Mouse (Mus musculus) forebrain, embryonic 15.5 days (tissue): ENCODE measurements around the gene Gm45213. TPM values are rescaled to one million over a fixed set of nuclear protein-coding genes. Genes with fewer than 3 reads are reported as not detected.

Experiments
- ATAC-seq: fragments of 200-750 bp; cut with Nextera tagmentation; replicated peaks from 2 replicates; pipeline ENCODE4 v1.8.0; 2017; ENCODE audit warnings: mild to moderate bottlenecking, moderate TSS enrichment, moderate library complexity
- H3K27ac ChIP-seq: fragments of 300-500 bp; sonication (generic); replicated peaks from 2 replicates; pipeline ENCODE4 v1.5.1; 2015; ENCODE audit warnings: mild to moderate bottlenecking, inconsistent platforms
- H3K27me3 ChIP-seq: fragments of 300-500 bp; sonication (generic); 2 replicates; pipeline ENCODE4 v1.6.1; 2015; ENCODE audit warnings: inconsistent platforms
- H3K36me3 ChIP-seq: fragments of 300-500 bp; sonication (generic); 2 replicates; pipeline ENCODE4 v1.6.1; 2015; ENCODE audit warnings: mild to moderate bottlenecking, inconsistent platforms
- H3K4me1 ChIP-seq: fragments of 300-500 bp; sonication (generic); 2 replicates; pipeline ENCODE4 v1.6.1; 2015; ENCODE audit warnings: inconsistent platforms
- H3K4me2 ChIP-seq: fragments of 300-500 bp; sonication (generic); replicated peaks from 2 replicates; pipeline ENCODE4 v1.6.1; 2015; ENCODE audit warnings: mild to moderate bottlenecking, inconsistent platforms
- H3K4me3 ChIP-seq: fragments of 300-500 bp; sonication (generic); 2 replicates; pipeline ENCODE4 v1.5.1; 2015; ENCODE audit warnings: mild to moderate bottlenecking, inconsistent platforms
- H3K9ac ChIP-seq: fragments of 300-500 bp; sonication (generic); replicated peaks from 2 replicates; pipeline ENCODE4 v1.6.1; 2015; ENCODE audit warnings: mild to moderate bottlenecking, inconsistent platforms
- H3K9me3 ChIP-seq: fragments of 300-500 bp; sonication (generic); 2 replicates; pipeline ENCODE4 v1.6.1; 2016; ENCODE audit warnings: inconsistent platforms
- WGBS: fragments of 180-500 bp; shearing (Covaris S2); methylation state at CpG from one replicate; pipeline ENCODE4 v1.1.7; 2015; ENCODE audit warnings: mixed read lengths; 5-methylcytosine and 5-hydroxymethylcytosine counted together
- polyA plus RNA-seq: library from polyadenylated mRNA; unstranded; fragments of >200 nt; fragmentation: Nextera tagmentation; extraction: Ambion mirVana; gene quantifications from 2 replicates; pipeline ENCODE4 v1.2.1, GENCODE M21; 2015

The Gm45213 gene
- polyA plus RNA-seq, 1 experiment from 2014 or later: not detected

DNA sequence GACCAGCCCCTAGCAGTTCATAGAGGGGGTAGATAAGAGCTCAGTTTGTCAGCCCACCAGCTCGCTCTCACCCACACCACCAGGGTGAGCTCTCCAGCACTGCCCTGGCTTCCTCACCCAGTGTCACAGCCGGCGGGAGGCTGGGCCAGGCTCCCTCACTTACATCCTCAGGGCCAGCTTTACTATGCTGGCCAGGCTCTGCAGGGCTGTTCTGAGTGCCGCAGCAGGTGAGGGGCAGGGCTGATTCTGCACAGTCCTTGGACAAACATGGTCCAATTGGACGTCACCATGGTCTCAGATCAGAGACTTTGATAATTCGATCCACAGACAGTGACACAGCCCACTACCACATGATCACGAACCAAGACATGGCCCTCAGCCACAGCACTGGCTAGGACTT lies 48.2 kb downstream of the Gm45213 start:
- Histone ChIP-seq H3K27ac (no peak overlapping the region), H3K4me1 (no peaks in the 10 kb centered on the region), H3K36me3 (peaks cover 47% of the 10 kb centered on the region), H3K27me3 (no peaks in the 10 kb centered on the region), H3K9ac (no peak overlapping the region), H3K9me3 (no peaks in the 10 kb centered on the region), H3K4me2 (no peak overlapping the region), H3K4me3 (no peak overlapping the region)
- 0 out of 2 replicates have a peak, but pooled peaks have one; percentile 32 for ATAC-seq
- whole genome bisulfite sequencing: 88% methylated on average over 7 of the region's 7 CpGs

DNA sequence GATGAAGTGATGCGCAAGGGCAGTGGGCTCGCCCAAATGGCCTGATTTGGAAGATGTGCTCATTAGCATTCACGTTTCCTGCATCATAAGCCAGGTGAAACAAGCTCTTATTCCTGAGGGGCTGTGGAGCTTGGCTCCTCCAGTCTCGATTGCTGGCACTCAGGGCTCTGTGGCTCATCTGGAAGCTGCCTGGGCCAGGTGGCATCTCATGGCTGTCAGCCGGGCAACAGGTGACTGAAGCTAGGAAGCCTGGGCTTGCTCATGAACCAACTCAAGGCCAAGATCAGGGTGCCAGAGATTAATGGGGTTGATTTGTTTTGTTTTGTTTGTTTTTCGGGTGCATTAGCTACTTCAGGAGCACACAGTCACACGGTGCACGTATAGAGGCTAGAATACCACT lies 49.3 kb downstream of the Gm45213 start:
- ATAC-seq: no peak
- Histone ChIP-seq H3K4me1 (no peaks in the 10 kb centered on the region), H3K27me3 (no peaks in the 10 kb centered on the region), H3K27ac (no peak overlapping the region), H3K9me3 (no peaks in the 10 kb centered on the region), H3K4me2 (no peak overlapping the region), H3K9ac (no peak overlapping the region), H3K36me3 (peaks cover 36% of the 10 kb centered on the region), H3K4me3 (no peak overlapping the region)
- 89% methylated on average over 8 of the region's 8 CpGs for WGBS

DNA sequence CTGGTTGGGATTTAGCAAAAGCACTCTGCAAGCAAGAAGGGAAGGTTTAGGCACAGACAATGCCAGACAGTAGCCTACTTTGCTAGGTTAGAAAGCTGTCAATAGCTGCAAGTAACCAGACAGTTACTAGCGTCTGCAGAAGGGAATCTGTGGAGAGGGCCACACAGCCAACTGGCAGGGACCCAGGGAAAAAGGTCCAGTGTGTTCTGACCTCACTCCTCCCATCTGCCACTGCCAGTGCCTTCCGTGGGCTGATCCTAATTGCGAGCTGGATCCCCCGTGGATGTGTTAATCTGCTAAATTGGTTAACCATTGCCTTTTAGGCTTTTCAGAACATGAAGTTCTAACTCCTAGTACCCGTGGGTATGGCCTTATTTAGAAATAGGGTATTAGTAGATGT lies 50.7 kb downstream of the Gm45213 start:
- Histone ChIP-seq H3K36me3 (peaks cover 22% of the 10 kb centered on the region), H3K4me3 (no peak overlapping the region), H3K27me3 (no peaks in the 10 kb centered on the region), H3K4me1 (no peaks in the 10 kb centered on the region), H3K4me2 (no peak overlapping the region), H3K9ac (no peak overlapping the region), H3K9me3 (no peaks in the 10 kb centered on the region), H3K27ac (no peak overlapping the region)
- ATAC-seq: no peak
- WGBS: 60% methylated on average over 5 of the region's 5 CpGs

DNA sequence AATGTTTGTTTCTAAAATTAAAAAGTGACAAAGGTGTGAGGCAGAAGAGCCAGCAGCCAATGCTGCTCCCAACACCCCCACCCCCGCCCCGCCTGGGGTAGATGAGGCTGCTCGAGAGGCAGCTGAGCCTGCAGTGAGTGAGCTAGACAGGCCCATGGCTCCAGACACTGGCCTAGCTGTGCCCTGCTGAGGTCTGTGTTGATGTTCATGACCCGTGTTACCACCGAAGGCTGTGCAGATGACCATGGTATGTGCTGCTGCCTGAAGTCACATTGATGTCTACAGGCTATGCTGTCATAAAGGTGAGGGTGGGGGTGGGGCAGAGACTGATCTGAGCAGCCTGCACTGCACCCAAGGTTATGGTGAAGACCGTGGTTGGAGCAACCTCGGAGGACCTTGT lies 55.4 kb downstream of the Gm45213 start:
- no peak overlapping the region for H3K4me3 ChIP-seq
- no peaks in the 10 kb centered on the region for H3K27me3 ChIP-seq
- no peak overlapping the region for H3K9ac ChIP-seq
- 84% methylated on average over 7 of the region's 7 CpGs for WGBS
- no peak overlapping the region for H3K27ac ChIP-seq
- no peak for ATAC-seq
- no peaks in the 10 kb centered on the region for H3K4me1 ChIP-seq
- H3K4me2 ChIP-seq: no peak overlapping the region
- no peaks in the 10 kb centered on the region for H3K9me3 ChIP-seq
- H3K36me3 ChIP-seq: no peaks in the 10 kb centered on the region

DNA sequence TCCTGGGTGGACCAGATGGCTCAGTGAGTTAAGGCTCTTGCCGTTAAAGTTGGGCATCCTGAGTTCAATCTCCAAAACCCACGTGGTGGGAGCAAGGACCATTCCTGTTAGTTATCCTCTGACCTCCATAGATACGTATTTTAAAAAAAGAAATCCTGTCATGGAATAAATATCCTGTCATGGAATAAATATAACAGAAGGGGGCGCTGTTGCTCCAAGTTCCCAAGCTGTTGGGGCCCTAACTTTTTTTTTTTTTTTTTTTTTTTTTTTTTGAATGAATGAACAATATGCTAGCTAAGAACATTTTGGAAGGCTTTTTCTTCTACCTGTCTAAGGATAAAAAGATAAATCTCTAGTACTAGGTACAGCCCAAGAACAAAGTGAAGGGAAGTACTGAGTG lies 58.5 kb downstream of the Gm45213 start:
- H3K9ac ChIP-seq: no peak overlapping the region
- no peaks in the 10 kb centered on the region for H3K27me3 ChIP-seq
- WGBS: 7% methylated on average over 4 of the region's 4 CpGs
- no peak overlapping the region for H3K4me3 ChIP-seq
- H3K36me3 ChIP-seq: no peaks in the 10 kb centered on the region
- H3K4me1 ChIP-seq: no peaks in the 10 kb centered on the region
- H3K4me2 ChIP-seq: no peak overlapping the region
- H3K27ac ChIP-seq: no peak overlapping the region
- ATAC-seq: no peak
- no peaks in the 10 kb centered on the region for H3K9me3 ChIP-seq

DNA sequence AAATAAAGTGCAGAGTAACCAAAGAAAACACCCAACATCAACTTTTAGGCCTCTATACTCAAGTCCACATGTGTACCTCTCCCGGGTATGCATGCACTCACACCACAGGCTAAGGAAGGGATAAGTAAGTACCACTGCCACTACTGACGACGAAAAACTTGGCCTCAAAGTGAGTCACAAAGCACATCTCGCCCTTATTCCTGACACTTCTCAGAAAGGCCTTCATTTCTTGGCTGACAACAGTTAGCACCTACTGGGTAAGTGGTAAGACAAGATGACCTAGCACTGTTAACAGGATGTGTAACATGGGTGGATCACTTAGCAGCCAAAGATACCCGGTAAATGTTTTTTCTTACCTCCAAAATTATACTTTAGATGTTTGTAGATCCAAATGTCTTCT lies 61.1 kb downstream of the Gm45213 start:
- no peak overlapping the region for H3K4me3 ChIP-seq
- H3K9me3 ChIP-seq: no peaks in the 10 kb centered on the region
- no peak overlapping the region for H3K9ac ChIP-seq
- ATAC-seq: no peak
- no peaks in the 10 kb centered on the region for H3K27me3 ChIP-seq
- peaks cover 5% of the 10 kb centered on the region for H3K4me1 ChIP-seq
- 91% methylated on average over 5 of the region's 5 CpGs for WGBS
- H3K4me2 ChIP-seq: no peak overlapping the region
- H3K36me3 ChIP-seq: no peaks in the 10 kb centered on the region
- H3K27ac ChIP-seq: no peak overlapping the region

DNA sequence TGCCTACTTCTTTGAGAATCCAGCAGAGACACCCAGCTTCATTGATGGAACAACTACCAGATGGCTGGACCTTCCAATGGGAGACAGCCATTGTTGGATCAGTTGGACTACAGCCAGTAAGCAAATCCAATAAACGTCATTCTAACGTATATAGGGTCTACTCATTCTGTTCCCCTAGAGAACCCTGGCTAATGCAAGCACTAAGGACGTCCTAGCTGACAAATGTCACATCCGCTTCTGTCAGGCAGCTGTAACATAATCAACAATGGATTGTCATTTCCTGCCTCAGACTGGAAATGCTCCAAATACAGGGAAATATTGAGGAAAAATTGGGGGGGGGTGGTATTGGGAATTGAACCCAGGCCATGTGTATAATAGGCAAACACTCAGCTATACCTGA lies 62.4 kb downstream of the Gm45213 start:
- ATAC-seq: no peak
- Histone ChIP-seq H3K9me3 (no peaks in the 10 kb centered on the region), H3K4me3 (no peak overlapping the region), H3K27ac (no peak overlapping the region), H3K4me2 (no peak overlapping the region), H3K4me1 (peaks cover 10% of the 10 kb centered on the region), H3K36me3 (no peaks in the 10 kb centered on the region), H3K9ac (no peak overlapping the region), H3K27me3 (no peaks in the 10 kb centered on the region)
- 51% methylated on average over 4 of the region's 4 CpGs for WGBS

DNA sequence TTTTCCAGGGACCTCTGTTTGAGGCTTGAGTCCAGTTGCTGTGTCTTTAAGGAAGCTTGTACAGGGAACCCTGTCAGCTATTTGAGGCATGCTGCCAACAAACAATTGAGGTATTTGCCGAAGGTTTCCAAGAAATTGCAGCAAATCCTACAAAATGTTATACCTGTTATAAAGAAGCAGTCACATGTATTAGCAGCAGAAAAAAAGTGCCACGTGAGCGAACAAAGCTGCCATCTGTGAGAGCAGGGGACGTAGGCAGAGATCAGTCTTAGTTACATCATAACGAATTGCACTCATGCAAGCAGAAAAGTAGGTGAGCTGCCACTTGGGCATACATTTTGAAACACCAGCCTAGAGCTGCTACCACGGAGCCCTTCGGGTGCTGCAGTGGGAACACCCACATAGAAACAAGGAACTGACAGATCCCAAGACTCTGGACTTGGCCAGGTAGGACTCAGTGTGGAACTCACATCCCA lies 63.2 kb downstream of the Gm45213 start:
- Histone ChIP-seq H3K27me3 (no peaks in the 10 kb centered on the region), H3K4me2 (no peak overlapping the region), H3K9ac (no peak overlapping the region), H3K27ac (no peak overlapping the region), H3K9me3 (no peaks in the 10 kb centered on the region), H3K36me3 (no peaks in the 10 kb centered on the region), H3K4me1 (peaks cover 18% of the 10 kb centered on the region), H3K4me3 (no peak overlapping the region)
- ATAC-seq: no peak
- WGBS: 60% methylated on average over 7 of the region's 7 CpGs

DNA sequence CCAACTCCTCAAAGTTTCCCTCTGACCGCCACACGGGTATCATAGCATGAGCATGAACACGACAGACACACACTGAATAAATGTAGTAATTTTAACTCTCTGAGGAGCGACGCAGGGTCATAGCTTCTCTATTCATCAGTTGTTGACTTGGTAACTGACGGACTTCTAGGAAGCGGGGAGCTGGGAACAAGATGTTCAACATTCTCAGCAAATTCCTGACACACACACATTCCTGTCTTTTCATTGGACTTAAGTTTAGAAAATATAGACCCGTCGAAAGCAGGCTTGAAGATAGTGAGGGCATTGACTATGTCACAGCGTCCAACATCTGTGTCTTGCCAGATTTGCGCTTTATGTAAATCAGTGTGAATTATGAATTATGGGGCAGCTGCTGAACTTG lies 63.8 kb downstream of the Gm45213 start:
- no peak overlapping the region for H3K27ac ChIP-seq
- H3K27me3 ChIP-seq: no peaks in the 10 kb centered on the region
- no peak overlapping the region for H3K9ac ChIP-seq
- no peak overlapping the region for H3K4me2 ChIP-seq
- no peaks in the 10 kb centered on the region for H3K36me3 ChIP-seq
- no peak for ATAC-seq
- H3K9me3 ChIP-seq: no peaks in the 10 kb centered on the region
- WGBS: 82% methylated on average over 11 of the region's 11 CpGs
- H3K4me3 ChIP-seq: no peak overlapping the region
- H3K4me1 ChIP-seq: peaks cover 22% of the 10 kb centered on the region

DNA sequence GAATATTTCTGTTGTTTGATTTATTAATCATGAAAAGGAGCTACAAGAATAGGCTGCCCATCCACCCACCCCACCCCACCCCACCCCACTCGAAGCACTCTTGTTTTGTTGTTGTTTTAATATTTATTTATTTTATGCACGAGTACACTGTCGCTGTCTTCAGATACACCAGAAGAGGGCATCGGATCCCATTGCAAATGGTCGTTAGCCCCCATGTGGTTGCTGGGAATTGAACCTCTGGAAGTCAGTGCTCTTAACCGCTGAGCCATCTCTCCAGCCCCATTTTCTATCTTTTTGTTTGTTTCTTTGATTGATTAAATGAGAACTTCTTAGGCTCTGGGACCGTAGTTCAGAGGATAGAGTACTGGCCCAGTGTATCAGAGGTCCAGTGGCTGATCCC lies 64.5 kb downstream of the Gm45213 start:
- 6% methylated on average over 7 of the region's 7 CpGs for WGBS
- ATAC-seq: no peak

DNA sequence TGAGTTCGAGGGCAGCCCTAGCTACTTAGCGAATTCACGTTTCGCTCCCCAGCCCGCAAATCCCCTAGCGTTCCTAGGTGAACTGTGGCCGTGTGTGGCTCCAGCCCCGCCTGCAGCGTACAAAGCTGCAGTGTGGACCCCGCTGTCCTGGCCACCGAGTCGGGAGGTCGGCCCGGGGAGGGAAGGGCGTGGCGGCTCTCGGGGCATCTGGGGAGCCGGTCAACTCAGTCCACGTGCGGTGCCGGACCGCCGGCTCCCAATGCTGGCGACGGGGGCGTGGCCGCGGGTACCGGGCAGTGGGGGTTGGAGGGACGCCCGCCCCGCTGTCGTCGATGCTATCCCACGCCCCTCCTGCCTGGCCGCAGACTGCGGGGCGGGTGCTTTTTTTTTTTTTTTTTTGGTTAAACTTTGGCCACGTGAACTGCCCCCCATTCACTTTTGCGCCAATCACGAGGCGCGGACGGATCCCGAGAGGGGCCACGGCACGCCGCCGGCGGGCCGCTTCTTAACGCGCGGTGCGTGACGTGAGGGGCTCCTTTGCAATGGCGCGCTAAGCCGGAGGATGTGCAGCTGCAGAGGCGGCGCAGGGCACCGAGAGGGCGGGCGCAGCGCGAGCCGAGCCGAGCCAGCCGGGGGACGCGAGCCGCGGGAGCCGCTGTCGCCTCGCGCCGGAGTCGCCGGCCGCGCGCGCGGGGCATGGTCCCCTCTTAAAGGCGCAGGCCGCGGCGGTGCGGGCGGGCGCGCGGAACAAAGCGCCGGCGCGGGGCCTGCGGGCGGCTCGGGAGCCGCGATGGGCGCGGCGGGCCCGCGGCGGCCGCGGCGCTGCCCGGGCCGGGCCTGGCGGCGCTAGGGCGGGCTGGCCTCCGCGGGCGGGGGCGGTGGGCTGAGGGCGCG lies 65.8 kb downstream of the Gm45213 start, which contains the start of gene Chsy1:
TSS of gene Chsy1 (plus strand) at position 555 of the 894 bp plus-strand sequence.
- no peaks in the 10 kb centered on the region for H3K36me3 ChIP-seq
- peaks cover 36% of the 10 kb centered on the region for H3K4me1 ChIP-seq
- no peaks in the 10 kb centered on the region for H3K27me3 ChIP-seq
- peak within 1 kb of the TSS; percentile 91 for H3K9ac ChIP-seq
- H3K27ac ChIP-seq: peak within 1 kb of the TSS; percentile 97
- no peaks in the 10 kb centered on the region for H3K9me3 ChIP-seq
- H3K4me2 ChIP-seq: peak within 1 kb of the TSS; percentile 99
- WGBS: under 1% methylated on average over 74 of the region's 123 CpGs
- peak; percentile 92 for ATAC-seq
- H3K4me3 ChIP-seq: peak within 1 kb of the TSS; percentile 94

More for the DNA sequence above, 64.5 kb downstream of the Gm45213 start:
- no peak overlapping the region for H3K9ac ChIP-seq
- H3K9me3 ChIP-seq: no peaks in the 10 kb centered on the region
- no peaks in the 10 kb centered on the region for H3K36me3 ChIP-seq
- H3K4me2 ChIP-seq: no peak overlapping the region
- H3K4me3 ChIP-seq: no peak overlapping the region
- no peak overlapping the region for H3K27ac ChIP-seq
- H3K4me1 ChIP-seq: peaks cover 26% of the 10 kb centered on the region
- no peaks in the 10 kb centered on the region for H3K27me3 ChIP-seq

DNA sequence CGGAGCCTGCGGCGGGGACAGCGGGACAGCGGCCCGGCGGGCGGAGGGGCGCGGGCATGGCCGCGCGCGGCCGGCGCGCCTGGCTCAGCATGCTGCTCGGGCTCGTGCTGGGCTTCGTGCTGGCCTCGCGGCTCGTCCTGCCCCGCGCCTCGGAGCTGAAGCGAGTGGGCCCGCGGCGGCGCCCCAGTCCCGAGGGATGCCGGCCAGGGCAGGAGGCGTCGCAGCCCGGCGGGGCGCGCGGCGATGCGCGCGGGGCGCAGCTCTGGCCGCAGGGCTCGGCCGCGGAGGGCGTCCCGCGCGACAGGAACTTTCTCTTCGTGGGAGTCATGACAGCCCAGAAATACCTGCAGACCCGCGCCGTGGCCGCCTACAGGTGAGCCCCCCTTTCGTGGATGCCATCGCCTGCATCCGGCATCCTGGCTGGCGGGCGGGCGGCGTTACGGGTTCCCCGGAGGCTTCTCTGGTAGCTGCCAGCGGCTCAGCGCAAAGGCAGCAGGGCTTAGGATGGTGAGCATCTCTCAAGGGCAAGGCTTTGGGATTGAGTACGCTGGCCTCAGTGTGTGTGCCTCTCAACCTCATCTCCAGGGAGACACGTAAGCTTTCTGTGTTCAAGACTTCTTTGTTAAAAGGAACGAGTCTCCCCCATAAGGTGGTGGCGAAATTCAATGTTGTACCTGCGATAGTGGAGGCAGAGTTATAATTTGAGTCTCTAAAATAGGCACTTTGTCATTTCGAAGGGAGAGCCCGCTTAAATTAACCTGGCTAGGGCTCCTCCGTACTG lies 66.6 kb downstream of the Gm45213 start:
- Histone ChIP-seq H3K9me3 (no peaks in the 10 kb centered on the region), H3K4me3 (peak overlapping the region; percentile 94), H3K9ac (peak overlapping the region; percentile 91), H3K27me3 (no peaks in the 10 kb centered on the region), H3K27ac (peak overlapping the region; percentile 97), H3K4me2 (peak overlapping the region; percentile 72), H3K36me3 (no peaks in the 10 kb centered on the region), H3K4me1 (peaks cover 42% of the 10 kb centered on the region)
- under 1% methylated on average over 45 of the region's 77 CpGs for WGBS
- ATAC-seq: peak; percentile 58
